Mouse (Mus musculus): ENCODE measurements around the gene Rasgef1c. TPM values are rescaled to one million over a fixed set of nuclear protein-coding genes. Genes with fewer than 3 reads are reported as not detected.

Rasgef1c gene
- polyA plus RNA-seq, 1 experiment from 2014 or later: 0.13 TPM

DNA sequence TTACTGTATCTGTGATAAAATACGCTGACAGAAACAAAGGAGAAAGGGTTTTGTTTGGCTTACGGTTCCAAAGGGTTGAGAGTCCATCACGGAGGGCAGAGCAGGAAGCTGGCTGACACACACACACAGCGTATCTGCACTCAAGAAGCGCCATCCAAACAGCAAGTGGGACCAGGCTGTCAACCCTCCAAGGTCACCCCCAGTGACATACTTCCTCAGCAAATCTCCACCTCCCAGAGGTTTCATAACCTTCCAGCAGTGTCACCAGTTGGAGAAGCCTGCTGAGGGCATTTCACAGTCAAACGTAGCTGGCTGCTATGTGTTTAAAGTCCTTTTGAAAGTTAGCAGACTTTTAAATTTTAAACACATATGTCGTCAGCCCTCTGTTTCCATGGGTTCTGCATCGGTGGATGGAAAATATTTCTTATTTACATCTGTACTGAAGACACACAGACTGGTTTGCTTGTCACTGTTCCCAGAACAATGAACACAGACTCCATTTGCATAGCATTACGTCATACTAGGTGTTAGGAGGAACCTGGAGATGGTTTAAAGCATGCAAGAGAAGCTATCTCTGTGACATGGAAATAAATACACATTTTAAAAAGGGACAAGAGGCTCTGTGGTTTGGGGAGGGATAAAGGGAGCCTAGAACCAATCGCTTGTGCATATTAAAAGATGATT lies 72.2 kb downstream of the Rasgef1c start:
- 74% methylated on average over 10 of the region's 10 CpGs for WGBS (ENCODE audit: insufficient replicate concordance)
- no peak for ATAC-seq (replicated peaks; ENCODE audit: insufficient number of reproducible peaks, low FRiP score, low TSS enrichment)
- Histone ChIP-seq H3K4me3 (ENCODE audit: low read depth, low read length) (no peak overlapping the region), H3K36me3 (ENCODE audit: control insufficient read depth, insufficient read depth, low read length) (no peaks in the 10 kb centered on the region), H3K27ac (ENCODE audit: low read depth, low read length) (no peak overlapping the region), H3K9me3 (replicated peaks; ENCODE audit: control insufficient read depth, low read length) (peaks cover 2% of the 10 kb centered on the region; the same call in 1 of the 2 replicates), H3K4me2 (no peak overlapping the region), H3K4me1 (ENCODE audit: control insufficient read depth, insufficient read depth, low read length) (no peaks in the 10 kb centered on the region), H3K27me3 (ENCODE audit: control insufficient read depth, insufficient read depth, low read length) (no peaks in the 10 kb centered on the region; the same call in 1 of the 2 replicates), H3K9ac (ENCODE audit: low read depth, low read length) (no peak overlapping the region)

DNA sequence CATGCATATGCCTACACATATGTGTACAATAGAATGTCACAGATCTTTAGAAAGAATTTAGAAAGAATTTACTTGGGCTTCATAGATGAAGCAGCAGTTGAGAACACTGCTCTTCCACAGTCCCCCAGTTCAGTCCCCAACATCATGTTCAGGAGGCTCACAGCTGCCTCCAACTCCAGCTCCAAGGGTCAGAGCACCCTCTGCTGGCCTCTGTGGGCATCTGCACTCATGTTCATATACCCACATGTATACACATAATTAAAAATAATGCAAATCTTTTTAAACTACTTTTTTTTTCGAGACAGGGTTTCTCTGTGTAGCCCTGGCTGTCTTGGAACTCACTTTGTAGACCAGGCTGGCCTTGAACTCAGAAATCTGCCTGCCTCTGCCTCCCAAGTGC lies 73.0 kb downstream of the Rasgef1c start:
- Histone ChIP-seq H3K4me3 (ENCODE audit: low read depth, low read length) (no peak overlapping the region), H3K27me3 (ENCODE audit: control insufficient read depth, insufficient read depth, low read length) (no peaks in the 10 kb centered on the region; the same call in 1 of the 2 replicates), H3K27ac (ENCODE audit: low read depth, low read length) (no peak overlapping the region), H3K4me1 (ENCODE audit: control insufficient read depth, insufficient read depth, low read length) (no peaks in the 10 kb centered on the region), H3K4me2 (no peak overlapping the region), H3K9me3 (replicated peaks; ENCODE audit: control insufficient read depth, low read length) (peaks cover 2% of the 10 kb centered on the region; the same call in 1 of the 2 replicates), H3K9ac (ENCODE audit: low read depth, low read length) (no peak overlapping the region), H3K36me3 (ENCODE audit: control insufficient read depth, insufficient read depth, low read length) (no peaks in the 10 kb centered on the region)
- 63% methylated on average over 1 of the region's 1 CpGs for WGBS (ENCODE audit: insufficient replicate concordance)
- ATAC-seq (replicated peaks; ENCODE audit: insufficient number of reproducible peaks, low FRiP score, low TSS enrichment): no peak

- Histone ChIP-seq H3K4me2 (no peak overlapping the region), H3K9ac (ENCODE audit: low read depth, low read length) (no peak overlapping the region), H3K4me3 (ENCODE audit: low read depth, low read length) (no peak overlapping the region), H3K27ac (ENCODE audit: low read depth, low read length) (no peak overlapping the region), H3K4me1 (ENCODE audit: control insufficient read depth, insufficient read depth, low read length) (peaks cover 12% of the 10 kb centered on the region), H3K36me3 (ENCODE audit: control insufficient read depth, insufficient read depth, low read length) (no peaks in the 10 kb centered on the region), H3K27me3 (ENCODE audit: control insufficient read depth, insufficient read depth, low read length) (no peaks in the 10 kb centered on the region; the same call in 1 of the 2 replicates), H3K9me3 (replicated peaks; ENCODE audit: control insufficient read depth, low read length) (peaks cover 2% of the 10 kb centered on the region; the same call in 1 of the 2 replicates)
- 78% methylated on average over 10 of the region's 10 CpGs for WGBS (ENCODE audit: insufficient replicate concordance)
- ATAC-seq (replicated peaks; ENCODE audit: insufficient number of reproducible peaks, low FRiP score, low TSS enrichment): no peak
Measured at GRCm38 (mm10) chr11:49977963-49978568, 76.4 kb downstream of the Rasgef1c start.

DNA sequence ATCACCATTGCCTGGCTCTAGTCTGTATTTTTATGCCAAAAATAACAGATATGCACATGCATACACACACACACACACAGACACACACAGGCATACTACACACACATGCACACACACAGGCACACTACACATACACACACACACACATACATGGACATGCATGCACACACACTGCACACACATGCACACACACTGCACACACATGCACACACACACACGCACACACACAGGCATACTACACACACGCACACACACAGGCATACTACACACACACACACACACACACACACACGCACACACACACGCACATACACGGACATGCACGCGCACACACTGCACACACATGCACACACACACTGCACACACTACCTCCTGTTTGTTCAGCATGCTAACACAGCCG lies 77.3 kb downstream of the Rasgef1c start:
- no peak overlapping the region for H3K4me3 ChIP-seq (ENCODE audit: low read depth, low read length)
- H3K9ac ChIP-seq (ENCODE audit: low read depth, low read length): no peak overlapping the region
- peaks cover 13% of the 10 kb centered on the region for H3K4me1 ChIP-seq (ENCODE audit: control insufficient read depth, insufficient read depth, low read length)
- H3K27me3 ChIP-seq (ENCODE audit: control insufficient read depth, insufficient read depth, low read length): no peaks in the 10 kb centered on the region; the same call in 1 of the 2 replicates
- no peak overlapping the region for H3K27ac ChIP-seq (ENCODE audit: low read depth, low read length)
- 92% methylated on average over 8 of the region's 8 CpGs for WGBS (ENCODE audit: insufficient replicate concordance)
- no peak for ATAC-seq (replicated peaks; ENCODE audit: insufficient number of reproducible peaks, low FRiP score, low TSS enrichment)
- no peak overlapping the region for H3K4me2 ChIP-seq
- H3K36me3 ChIP-seq (ENCODE audit: control insufficient read depth, insufficient read depth, low read length): no peaks in the 10 kb centered on the region
- peaks cover 2% of the 10 kb centered on the region; the same call in 1 of the 2 replicates for H3K9me3 ChIP-seq (replicated peaks; ENCODE audit: control insufficient read depth, low read length)

GRCm38 (mm10) chr11:49980681-49981235 lies 79.1 kb downstream of the Rasgef1c start:
- Histone ChIP-seq H3K9me3 (replicated peaks; ENCODE audit: control insufficient read depth, low read length) (no peaks in the 10 kb centered on the region), H3K27ac (ENCODE audit: low read depth, low read length) (peak overlapping the region; percentile 47; the same call in 1 of the 2 replicates), H3K4me1 (ENCODE audit: control insufficient read depth, insufficient read depth, low read length) (peaks cover 13% of the 10 kb centered on the region), H3K36me3 (ENCODE audit: control insufficient read depth, insufficient read depth, low read length) (no peaks in the 10 kb centered on the region), H3K9ac (ENCODE audit: low read depth, low read length) (no peak overlapping the region; the same call in 1 of the 2 replicates), H3K4me2 (no peak overlapping the region), H3K27me3 (ENCODE audit: control insufficient read depth, insufficient read depth, low read length) (no peaks in the 10 kb centered on the region; the same call in 1 of the 2 replicates), H3K4me3 (ENCODE audit: low read depth, low read length) (no peak overlapping the region)
- no peak for ATAC-seq (replicated peaks; ENCODE audit: insufficient number of reproducible peaks, low FRiP score, low TSS enrichment)
- WGBS (ENCODE audit: insufficient replicate concordance): 52% methylated on average over 6 of the region's 6 CpGs

DNA sequence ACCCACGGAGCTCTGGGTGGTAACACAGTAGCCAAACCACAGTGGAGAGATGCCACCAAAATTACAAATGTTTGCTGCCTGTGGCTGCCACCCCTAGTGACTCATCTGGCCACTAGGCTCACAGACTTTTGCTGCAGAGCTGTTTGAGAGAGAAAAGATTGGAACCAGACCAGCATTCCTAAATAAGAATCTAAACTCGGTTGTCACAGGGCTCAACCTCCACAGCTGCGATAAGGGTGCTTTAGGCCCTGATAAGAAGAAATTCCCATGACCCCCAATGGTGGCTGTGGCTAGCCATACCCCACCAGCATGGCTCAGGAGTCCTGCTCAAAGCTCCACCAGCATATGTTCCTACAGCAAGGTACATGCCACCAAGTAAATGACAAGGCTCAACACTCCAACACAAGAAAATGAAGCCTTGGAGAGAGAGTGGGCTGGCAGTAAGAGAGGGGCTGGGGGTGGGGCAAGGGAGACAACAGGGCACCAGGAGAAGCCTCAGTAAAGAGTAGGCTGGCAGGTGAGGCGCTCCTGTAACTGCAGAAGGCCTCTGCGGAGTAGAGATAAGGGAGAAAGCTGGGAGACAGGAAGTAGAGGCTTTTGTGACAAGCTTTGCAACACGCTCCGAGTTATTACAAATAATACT lies 79.8 kb downstream of the Rasgef1c start:
- 0 out of 2 replicates have a peak, but pooled peaks have one; percentile 40 for ATAC-seq (replicated peaks; ENCODE audit: insufficient number of reproducible peaks, low FRiP score, low TSS enrichment)
- H3K27ac ChIP-seq (ENCODE audit: low read depth, low read length): peak overlapping the region; percentile 47

GRCm38 (mm10) chr11:49982094-49982493 lies 80.5 kb downstream of the Rasgef1c start:
- peaks cover 13% of the 10 kb centered on the region for H3K4me1 ChIP-seq (ENCODE audit: control insufficient read depth, insufficient read depth, low read length)

More for the DNA sequence above, 79.8 kb downstream of the Rasgef1c start:
- H3K4me1 ChIP-seq (ENCODE audit: control insufficient read depth, insufficient read depth, low read length): peaks cover 13% of the 10 kb centered on the region
- H3K9ac ChIP-seq (ENCODE audit: low read depth, low read length): no peak overlapping the region; the same call in 1 of the 2 replicates
- no peaks in the 10 kb centered on the region; the same call in 1 of the 2 replicates for H3K27me3 ChIP-seq (ENCODE audit: control insufficient read depth, insufficient read depth, low read length)
- no peak overlapping the region for H3K4me3 ChIP-seq (ENCODE audit: low read depth, low read length)
- no peaks in the 10 kb centered on the region for H3K9me3 ChIP-seq (replicated peaks; ENCODE audit: control insufficient read depth, low read length)
- no peak overlapping the region; the same call in 1 of the 2 replicates for H3K4me2 ChIP-seq
- 26% methylated on average over 7 of the region's 7 CpGs for WGBS (ENCODE audit: insufficient replicate concordance)
- H3K36me3 ChIP-seq (ENCODE audit: control insufficient read depth, insufficient read depth, low read length): no peaks in the 10 kb centered on the region

DNA sequence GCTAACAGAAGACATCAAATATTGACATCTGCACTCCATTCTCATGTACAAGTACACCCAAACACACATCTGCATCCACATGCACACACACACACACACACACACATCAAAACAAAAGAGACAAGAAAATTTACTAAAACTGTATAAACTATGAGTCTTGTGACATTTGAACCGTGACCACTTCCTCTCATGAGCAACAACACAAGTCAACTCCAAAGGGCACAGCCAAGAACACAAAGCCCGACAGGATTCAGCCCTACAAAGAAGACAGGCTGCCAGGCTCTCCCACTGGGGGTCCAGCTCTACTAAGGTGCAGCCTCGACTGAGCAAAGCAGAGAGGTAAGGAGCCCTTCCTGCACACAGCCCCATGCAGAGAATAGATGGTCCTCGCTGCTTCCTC lies 81.2 kb downstream of the Rasgef1c start:
- H3K4me2 ChIP-seq: no peak overlapping the region
- no peak for ATAC-seq (replicated peaks; ENCODE audit: insufficient number of reproducible peaks, low FRiP score, low TSS enrichment)
- peaks cover 13% of the 10 kb centered on the region for H3K4me1 ChIP-seq (ENCODE audit: control insufficient read depth, insufficient read depth, low read length)
- H3K27ac ChIP-seq (ENCODE audit: low read depth, low read length): no peak overlapping the region
- no peaks in the 10 kb centered on the region; the same call in 1 of the 2 replicates for H3K27me3 ChIP-seq (ENCODE audit: control insufficient read depth, insufficient read depth, low read length)
- H3K9me3 ChIP-seq (replicated peaks; ENCODE audit: control insufficient read depth, low read length): no peaks in the 10 kb centered on the region
- 62% methylated on average over 4 of the region's 4 CpGs for WGBS (ENCODE audit: insufficient replicate concordance)
- H3K9ac ChIP-seq (ENCODE audit: low read depth, low read length): no peak overlapping the region
- no peaks in the 10 kb centered on the region for H3K36me3 ChIP-seq (ENCODE audit: control insufficient read depth, insufficient read depth, low read length)
- no peak overlapping the region for H3K4me3 ChIP-seq (ENCODE audit: low read depth, low read length)

More at GRCm38 (mm10) chr11:49982094-49982493, 80.5 kb downstream of the Rasgef1c start:
- ATAC-seq (replicated peaks; ENCODE audit: insufficient number of reproducible peaks, low FRiP score, low TSS enrichment): no peak
- no peak overlapping the region for H3K9ac ChIP-seq (ENCODE audit: low read depth, low read length)
- no peaks in the 10 kb centered on the region for H3K36me3 ChIP-seq (ENCODE audit: control insufficient read depth, insufficient read depth, low read length)
- 0 out of 2 replicates have a peak overlapping the region, but pooled peaks have one; percentile 47 for H3K27ac ChIP-seq (ENCODE audit: low read depth, low read length)
- no peak overlapping the region for H3K4me3 ChIP-seq (ENCODE audit: low read depth, low read length)
- 73% methylated on average over 4 of the region's 4 CpGs for WGBS (ENCODE audit: insufficient replicate concordance)
- H3K4me2 ChIP-seq: no peak overlapping the region
- no peaks in the 10 kb centered on the region; the same call in 1 of the 2 replicates for H3K27me3 ChIP-seq (ENCODE audit: control insufficient read depth, insufficient read depth, low read length)
- no peaks in the 10 kb centered on the region for H3K9me3 ChIP-seq (replicated peaks; ENCODE audit: control insufficient read depth, low read length)

Measured in heart, embryonic 11.5 days (tissue).